Mouse (Mus musculus) spleen, postnatal 14 days (tissue): ENCODE measurements around the gene Lgals3bp.

Source experiments
- DNase-seq, 2 experiments: peaks; one replicate each; pipeline ENCODE4 v3.0.0; 2021 to 2022; ENCODE audit warnings: low spot score in 2 of 2

The Lgals3bp gene

GRCm38 (mm10) chr11:118401760-118402280 lies at the start of gene Lgals3bp:
Gene Lgals3bp, minus strand, starts transcription at chr11:118402092.
- no peak for DNase-seq

DNA sequence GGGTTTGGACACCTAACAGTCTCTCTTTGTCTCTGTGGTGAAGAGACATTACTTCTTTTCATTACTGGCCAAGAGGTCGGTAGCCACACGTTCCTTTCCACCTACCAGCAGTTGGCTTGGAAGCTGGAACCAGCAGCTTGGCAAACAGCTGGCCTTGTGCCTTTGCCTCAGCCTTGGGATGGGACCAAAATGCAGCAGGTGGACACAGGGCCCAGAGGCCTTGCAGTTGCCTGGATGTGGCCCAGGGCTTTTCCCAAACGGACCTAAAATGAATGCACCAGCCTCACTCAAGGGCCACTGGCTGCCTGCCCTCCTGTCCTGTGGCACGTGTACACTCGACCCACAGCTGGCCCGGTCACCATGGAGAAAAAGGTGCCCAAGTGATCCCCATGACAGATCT lies 49.3 kb upstream of the Lgals3bp start:
- no peak for DNase-seq

- no peak for DNase-seq
Measured at GRCm38 (mm10) chr11:118448385-118448784, 46.5 kb upstream of the Lgals3bp start.

GRCm38 (mm10) chr11:118447346-118447745 lies 45.5 kb upstream of the Lgals3bp start:
- DNase-seq: no peak

DNA sequence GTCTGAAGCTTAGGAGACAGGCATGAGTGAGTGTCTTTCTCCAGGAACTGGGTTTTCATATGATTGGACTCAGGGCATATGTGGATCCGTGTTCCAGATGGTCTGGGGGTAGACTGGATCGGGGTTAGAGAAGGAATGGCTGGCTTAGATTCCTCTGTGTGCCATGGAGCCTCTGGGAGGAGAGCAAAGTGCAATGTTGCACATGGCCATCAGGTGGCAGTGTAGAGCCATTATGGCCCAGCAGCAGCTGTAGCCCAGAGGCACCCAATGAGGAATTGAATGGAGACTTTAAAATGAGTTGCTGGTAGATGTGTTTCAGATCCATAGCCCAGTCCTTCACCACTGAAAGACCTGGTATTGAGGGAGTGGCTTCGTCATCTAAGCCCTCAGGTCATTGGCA lies 44.0 kb upstream of the Lgals3bp start:
- DNase-seq: peak; percentile 35 to 53

DNA sequence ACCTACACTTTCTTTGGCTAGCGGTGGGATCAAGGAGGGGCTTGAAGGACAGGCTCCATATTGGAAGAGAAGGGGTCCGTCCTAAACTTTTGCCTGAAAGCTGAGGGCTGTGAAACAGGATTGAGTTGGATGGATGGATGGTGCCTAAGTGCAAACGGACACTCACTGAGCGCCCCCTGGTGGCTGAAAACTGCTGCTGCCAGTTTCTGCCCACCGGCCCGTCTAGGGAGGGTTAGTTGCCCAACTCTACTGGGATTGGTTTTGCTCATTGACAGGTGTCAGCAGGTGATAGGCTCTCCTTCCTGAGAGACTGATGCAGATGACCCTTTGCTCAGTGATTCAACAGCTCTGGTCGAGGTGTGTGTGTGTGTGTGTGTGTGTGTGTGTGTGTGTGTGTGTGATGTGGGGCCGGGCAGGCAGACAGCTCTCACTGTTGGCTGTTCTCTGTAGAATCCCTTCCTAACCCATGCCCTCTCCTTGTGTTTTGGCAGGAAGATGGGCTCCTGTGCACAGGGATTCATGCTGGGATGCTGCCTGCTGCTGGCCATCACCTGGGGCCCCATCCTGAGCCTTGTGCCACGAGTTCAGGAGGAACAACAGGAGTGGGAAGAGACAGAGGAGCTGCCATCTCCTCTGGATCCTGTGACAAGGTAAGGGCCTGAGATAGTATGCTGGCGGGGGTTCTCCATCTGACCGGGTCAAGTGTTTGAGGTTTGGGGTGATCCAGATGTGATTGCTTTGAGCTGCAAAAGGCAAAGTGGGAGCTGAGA lies 41.5 kb upstream of the Lgals3bp start:
- DNase-seq: peak in 1 of 2 experiments; percentile 58

- DNase-seq: no peak
Measured at GRCm38 (mm10) chr11:118442691-118443090, 40.8 kb upstream of the Lgals3bp start.

DNA sequence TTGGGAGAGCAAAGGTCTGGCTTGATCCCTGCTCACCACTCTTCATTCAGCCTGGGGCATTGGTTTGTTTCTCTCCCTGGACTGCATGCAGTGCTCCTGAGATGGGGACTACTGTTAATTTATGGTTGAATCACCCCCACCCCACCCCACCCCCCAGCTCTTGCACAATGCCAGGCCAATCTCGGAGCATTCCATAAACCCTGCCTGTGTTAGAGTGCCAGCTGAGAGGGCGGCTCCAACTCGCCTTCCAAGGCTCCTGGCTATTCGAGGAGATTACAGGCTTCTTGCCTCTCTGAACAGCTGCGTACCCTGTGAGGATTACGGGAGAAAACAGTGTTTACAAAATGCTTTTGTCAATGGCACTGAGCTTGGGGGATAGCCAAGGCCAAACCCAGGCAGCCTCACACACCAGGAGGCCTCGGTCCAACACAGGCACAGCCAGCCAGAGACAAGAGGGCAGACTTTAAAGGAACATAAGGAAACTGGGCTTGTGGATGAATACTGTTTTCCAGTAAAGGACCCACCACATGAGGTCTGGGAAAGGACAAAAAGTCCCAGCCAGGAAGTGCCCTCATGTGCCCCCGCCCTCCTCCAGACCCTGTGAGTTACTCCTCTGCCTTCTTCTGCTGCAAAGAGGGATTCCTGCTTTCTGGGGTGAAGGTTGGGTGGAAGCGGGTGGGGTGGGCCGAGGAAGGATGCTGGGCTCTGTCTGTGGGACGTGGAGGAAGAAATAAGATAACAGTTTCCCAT lies 36.9 kb upstream of the Lgals3bp start:
- DNase-seq: no peak

DNA sequence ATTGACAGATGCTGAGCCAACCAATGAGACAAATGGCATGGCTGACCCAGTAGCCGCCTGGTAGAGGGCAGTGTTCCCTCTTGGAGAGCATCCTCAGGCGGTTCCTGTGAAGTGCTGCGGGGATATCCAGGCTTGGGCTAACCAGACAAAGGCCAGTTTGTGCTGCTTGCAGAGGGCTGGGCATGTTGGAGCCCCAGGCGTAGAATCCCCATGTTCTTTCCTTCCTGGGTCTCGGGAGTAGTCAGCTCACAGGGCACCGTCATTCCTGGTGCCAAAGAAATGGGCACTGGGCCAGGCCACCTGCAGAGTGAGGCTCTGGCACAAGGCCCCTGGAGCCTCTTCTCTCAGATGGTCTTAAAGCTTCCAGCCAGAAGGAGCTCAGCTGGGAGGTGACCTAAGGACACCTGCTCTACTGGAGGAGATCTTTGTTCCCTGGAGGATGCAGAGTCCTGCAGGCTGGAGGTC lies 34.6 kb upstream of the Lgals3bp start:
- no peak for DNase-seq

DNA sequence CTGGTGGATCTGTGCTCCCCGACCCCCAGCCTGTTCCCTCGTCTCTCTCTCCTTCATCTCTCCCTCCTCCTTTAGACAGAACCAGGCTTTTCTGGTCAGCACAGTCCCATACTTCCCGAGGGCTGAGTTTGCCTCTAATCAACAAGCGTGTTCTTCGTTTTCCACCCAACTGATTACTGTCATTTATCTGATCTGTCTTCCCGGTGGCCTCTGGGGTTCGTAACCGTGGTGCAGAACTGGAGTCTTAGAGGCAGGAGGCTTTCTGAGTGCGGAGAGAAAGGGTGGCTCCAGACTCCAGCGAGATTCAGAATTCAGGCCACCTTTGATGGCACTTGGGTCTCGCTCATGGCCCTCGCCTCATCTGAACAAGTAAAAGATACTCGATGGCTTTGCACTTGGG lies 32.2 kb upstream of the Lgals3bp start:
- no peak for DNase-seq

GRCm38 (mm10) chr11:118433398-118433868 lies 31.5 kb upstream of the Lgals3bp start:
- DNase-seq: no peak

- no peak for DNase-seq
Measured at GRCm38 (mm10) chr11:118431100-118431948, 29.4 kb upstream of the Lgals3bp start.

DNA sequence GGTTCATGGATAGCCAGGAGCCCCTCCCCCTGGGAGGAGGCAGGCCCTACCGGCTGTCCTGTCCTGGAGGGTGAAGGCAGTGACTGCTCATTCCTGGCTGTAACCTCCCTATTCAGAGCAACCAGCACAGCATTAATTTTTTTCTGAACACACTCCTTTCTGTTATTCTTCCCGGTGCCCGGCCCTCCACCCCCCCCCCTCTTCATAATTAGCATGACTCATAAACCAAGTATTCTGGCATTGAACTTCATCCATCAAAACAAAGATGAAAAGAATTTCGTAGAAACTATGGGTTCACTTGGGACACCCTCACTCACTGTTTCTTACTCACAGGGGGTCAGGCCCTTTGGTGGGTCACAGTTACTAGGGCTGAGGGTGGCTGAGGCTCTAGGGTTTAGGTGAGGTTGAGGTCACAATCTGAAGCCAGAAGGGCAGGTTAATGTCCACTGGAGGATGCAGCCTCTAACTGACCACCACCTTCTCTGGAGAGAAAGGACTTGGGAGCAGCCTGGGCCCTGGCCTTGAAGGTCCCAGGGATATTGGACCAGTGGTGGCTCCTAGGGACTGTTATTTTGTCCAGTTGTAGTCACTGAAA lies 28.5 kb upstream of the Lgals3bp start:
- no peak for DNase-seq

DNA sequence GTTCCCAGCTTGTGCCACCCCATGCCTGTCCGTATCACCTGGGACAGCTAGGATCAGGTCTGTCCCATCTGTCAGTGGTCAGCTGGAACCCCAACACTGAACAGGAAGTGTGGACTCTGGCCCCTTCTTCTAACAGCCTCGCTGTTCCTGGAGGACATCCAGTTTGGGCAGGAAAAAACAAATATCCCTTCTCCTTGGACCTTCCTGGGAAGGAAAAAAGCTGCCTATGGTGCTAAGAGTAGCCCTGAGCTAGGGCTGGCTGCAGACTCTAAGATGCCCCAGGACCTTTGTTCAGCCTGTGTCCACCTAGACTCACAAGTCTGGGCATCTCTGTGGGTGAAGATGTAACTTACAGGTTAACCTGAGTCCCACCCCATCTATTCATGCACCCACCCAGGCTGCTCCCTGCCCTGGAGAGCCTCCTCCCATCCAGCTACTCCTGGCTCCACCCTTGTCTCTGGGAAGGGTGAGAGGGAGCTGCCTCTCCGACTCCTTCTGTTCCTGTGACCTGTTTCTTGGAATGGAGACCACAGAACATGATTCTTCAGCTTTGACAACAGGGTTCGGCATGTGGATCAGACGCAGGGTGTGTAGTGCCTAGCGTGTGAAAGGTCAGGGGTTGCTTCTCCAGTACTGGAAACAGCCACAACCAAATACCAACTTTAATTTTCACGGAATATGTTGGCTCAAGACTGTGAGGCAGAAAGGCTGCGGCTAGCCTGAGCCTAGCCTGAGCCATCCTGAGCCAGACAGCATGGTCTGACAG lies 27.2 kb upstream of the Lgals3bp start:
- DNase-seq: no peak

DNA sequence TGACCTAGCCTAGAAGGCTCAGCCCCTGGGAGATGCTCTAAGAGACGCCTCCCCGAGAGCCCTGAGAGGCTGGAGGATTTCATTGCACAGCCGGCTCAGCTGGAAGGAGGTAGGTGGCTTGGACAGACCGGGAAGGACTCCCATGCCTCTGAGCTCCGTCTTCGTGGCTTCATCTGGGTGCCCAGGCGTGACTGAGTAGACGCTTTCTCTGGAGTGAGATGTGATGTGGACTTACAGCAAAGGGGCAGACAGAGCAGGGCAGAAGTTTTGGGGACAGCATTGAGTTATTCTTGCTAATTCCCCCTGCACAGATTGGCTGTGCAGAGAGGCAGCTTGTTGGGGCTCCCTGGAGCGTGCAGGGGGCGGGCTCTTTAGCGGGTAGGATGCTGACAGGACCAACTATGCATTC lies 26.6 kb upstream of the Lgals3bp start:
- DNase-seq: no peak

GRCm38 (mm10) chr11:118427986-118428385 lies 26.1 kb upstream of the Lgals3bp start, which contains the start of gene C1qtnf1:
Gene C1qtnf1, plus strand, starts transcription at chr11:118428203.
- DNase-seq: no peak

DNA sequence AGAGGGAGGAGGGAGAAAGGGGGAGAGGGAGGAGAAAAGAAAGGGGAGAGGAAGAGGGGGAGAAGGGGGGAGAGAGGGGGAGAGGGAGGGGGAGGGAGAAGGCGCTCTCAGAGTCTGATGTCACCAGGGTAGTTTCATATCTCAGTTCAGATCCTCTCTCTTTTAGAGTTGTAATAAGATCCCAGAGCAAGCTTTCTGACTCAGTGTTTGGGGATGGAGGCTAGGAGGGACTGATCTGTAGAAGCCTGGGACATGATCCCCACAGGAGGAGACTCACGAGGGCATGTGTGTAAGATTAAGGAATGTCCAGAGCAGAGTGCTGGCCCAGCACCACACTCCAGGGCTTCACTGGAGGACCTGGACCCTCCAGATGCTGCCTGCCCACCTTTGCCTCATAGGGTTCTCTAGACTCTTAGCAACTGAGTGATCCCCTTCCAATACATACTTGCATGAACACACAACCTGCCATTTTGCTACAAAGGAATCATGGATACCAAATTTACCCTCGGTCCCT lies 25.4 kb upstream of the Lgals3bp start:
- no peak for DNase-seq

GRCm38 (mm10) chr11:118426765-118427164 lies 24.9 kb upstream of the Lgals3bp start:
- no peak for DNase-seq

- no peak for DNase-seq
Measured at GRCm38 (mm10) chr11:118424621-118425335, 22.9 kb upstream of the Lgals3bp start.
